Mouse (Mus musculus): Measurements from ENCODE around the gene Oas3. TPM values are rescaled to one million over a fixed set of nuclear protein-coding genes. Genes with fewer than 3 reads are reported as not detected.

Oas3 gene
- total and polyA plus RNA-seq, 2 experiments from 2014 or later, result 0.57 to 1.3 TPM

DNA sequence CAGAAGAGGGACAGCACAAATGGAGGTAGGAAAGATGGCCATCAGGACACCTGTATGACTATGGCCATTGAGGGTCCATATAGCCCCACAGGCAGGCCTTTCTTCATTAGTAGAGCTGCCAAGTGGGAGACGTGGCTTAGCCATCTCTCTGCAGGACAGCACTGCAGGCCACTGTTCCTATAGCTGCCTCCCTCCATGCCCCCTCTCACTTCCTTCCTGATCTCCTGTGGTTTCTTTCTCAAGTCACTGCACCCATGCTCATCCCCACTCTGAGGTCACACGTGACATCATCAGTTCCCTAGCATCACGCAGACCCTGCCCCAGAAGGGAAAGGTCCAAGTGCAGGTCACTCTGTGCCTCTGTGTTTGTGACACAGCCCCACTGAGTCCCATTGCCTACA is 9.6 kb upstream of the Oas3 start:
- Histone ChIP-seq H3K9me3 (ENCODE audit: low read length) (no peaks in the 10 kb centered on the region), H3K36me3 (ENCODE audit: insufficient read depth, low read length) (no peaks in the 10 kb centered on the region), H3K4me1 (ENCODE audit: insufficient read depth, low read length) (no peaks in the 10 kb centered on the region), H3K4me2 (ENCODE audit: low read depth, low read length, poor library complexity, severe bottlenecking) (no peak overlapping the region), H3K27me3 (ENCODE audit: insufficient read depth, low read length) (no peaks in the 10 kb centered on the region), H3K9ac (replicated peaks; ENCODE audit: low read length, poor library complexity, severe bottlenecking) (no peak overlapping the region), H3K4me3 (ENCODE audit: low read depth, low read length) (no peak overlapping the region), H3K27ac (ENCODE audit: low read depth, low read length) (no peak overlapping the region)
- ATAC-seq (ENCODE audit: low FRiP score), result no peak
- no peak for TF ChIP-seq CTCF (IDR thresholded peaks at IDR 0.05)
- 60% methylated on average over 3 of the region's 3 CpGs for WGBS
- DNase-seq (ENCODE audit: low spot score), result no peak

DNA sequence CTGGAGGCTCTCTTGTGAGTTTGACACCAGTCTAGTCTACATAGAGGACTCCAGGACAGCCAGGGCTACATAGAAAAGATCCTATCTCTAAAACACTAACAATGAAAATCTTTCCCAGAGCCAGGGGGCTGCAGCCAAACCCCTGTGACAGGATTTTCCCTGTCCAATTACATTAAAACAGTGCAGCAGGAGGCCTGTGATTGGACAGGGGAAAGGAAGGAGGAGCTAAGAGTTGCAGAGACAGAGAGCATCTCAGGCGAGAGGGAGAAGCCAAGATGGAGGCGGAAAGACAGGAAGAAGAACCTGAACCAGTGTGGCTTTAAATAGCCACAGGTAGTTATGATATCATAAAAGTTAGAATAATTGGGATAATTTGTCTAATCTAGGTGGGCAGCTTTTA is 5.0 kb upstream of the Oas3 start:
- 76% methylated on average over 2 of the region's 2 CpGs for WGBS
- H3K27me3 ChIP-seq (ENCODE audit: insufficient read depth, low read length), result no peaks in the 10 kb centered on the region
- H3K9ac ChIP-seq (replicated peaks; ENCODE audit: low read length, poor library complexity, severe bottlenecking), result no peak overlapping the region
- no peaks in the 10 kb centered on the region for H3K9me3 ChIP-seq (ENCODE audit: low read length)
- H3K4me1 ChIP-seq (ENCODE audit: insufficient read depth, low read length), result no peaks in the 10 kb centered on the region
- H3K4me2 ChIP-seq (ENCODE audit: low read depth, low read length, poor library complexity, severe bottlenecking), result no peak overlapping the region
- no peak for DNase-seq (ENCODE audit: low spot score)
- ATAC-seq (ENCODE audit: low FRiP score), result no peak
- H3K36me3 ChIP-seq (ENCODE audit: insufficient read depth, low read length), result no peaks in the 10 kb centered on the region
- no peak overlapping the region for H3K27ac ChIP-seq (ENCODE audit: low read depth, low read length)
- TF ChIP-seq CTCF (IDR thresholded peaks at IDR 0.05), result no peak
- H3K4me3 ChIP-seq (ENCODE audit: low read depth, low read length), result no peak overlapping the region

DNA sequence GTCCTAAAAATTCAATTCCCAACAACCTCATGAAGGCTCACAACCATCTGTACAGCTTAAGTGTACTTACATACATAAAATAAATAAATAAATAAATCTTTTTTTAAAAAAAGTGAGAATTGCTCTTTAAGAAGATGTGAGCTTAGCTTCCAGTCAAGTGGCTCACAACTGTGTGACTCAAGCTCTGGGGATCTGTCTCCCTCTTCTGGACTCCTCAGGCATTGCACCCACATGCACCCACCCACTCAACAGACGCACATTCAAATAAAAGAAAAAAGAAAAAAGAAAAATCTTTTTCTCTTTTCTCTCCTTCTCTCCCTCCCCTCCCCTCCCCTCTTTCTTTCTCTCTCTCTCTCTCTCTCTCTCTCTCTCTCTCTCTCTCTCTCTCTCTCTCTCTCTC is 4.2 kb upstream of the Oas3 start:
- 100% methylated on average over 1 of the region's 1 CpGs for WGBS
- Histone ChIP-seq H3K9ac (replicated peaks; ENCODE audit: low read length, poor library complexity, severe bottlenecking) (no peak overlapping the region), H3K27ac (ENCODE audit: low read depth, low read length) (no peak overlapping the region), H3K36me3 (ENCODE audit: insufficient read depth, low read length) (no peaks in the 10 kb centered on the region), H3K4me1 (ENCODE audit: insufficient read depth, low read length) (no peaks in the 10 kb centered on the region), H3K9me3 (ENCODE audit: low read length) (no peaks in the 10 kb centered on the region), H3K4me2 (ENCODE audit: low read depth, low read length, poor library complexity, severe bottlenecking) (no peak overlapping the region), H3K4me3 (ENCODE audit: low read depth, low read length) (no peak overlapping the region), H3K27me3 (ENCODE audit: insufficient read depth, low read length) (no peaks in the 10 kb centered on the region)
- ATAC-seq (ENCODE audit: low FRiP score) (no peak), DNase-seq (ENCODE audit: low spot score) (no peak)
- peak; percentile 35 for TF ChIP-seq CTCF (IDR thresholded peaks at IDR 0.05)

DNA sequence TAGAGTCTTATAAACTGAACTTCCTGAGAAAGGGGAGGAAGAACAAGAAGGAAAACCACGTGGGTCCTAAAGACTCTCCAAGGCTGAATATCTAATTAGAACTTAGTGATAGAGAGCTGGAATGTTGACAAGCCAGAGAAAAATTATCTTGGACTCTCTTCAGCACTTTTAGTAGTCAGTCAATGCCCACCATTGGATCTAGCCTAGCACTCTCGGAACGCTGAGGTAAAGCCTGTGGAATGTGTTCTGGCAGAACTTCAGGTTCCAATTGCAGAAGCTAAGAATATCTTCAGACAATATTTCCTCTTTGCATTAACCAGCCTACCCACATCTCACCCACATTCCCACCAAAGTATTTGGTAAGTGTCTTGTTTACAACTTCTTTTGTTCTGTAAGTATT is 2.5 kb upstream of the Oas3 start:
- H3K36me3 ChIP-seq (ENCODE audit: insufficient read depth, low read length), result no peaks in the 10 kb centered on the region
- H3K9ac ChIP-seq (replicated peaks; ENCODE audit: low read length, poor library complexity, severe bottlenecking), result no peak overlapping the region
- no peak for DNase-seq (ENCODE audit: low spot score)
- TF ChIP-seq CTCF (IDR thresholded peaks at IDR 0.05), result no peak
- H3K9me3 ChIP-seq (ENCODE audit: low read length), result no peaks in the 10 kb centered on the region
- H3K4me3 ChIP-seq (ENCODE audit: low read depth, low read length), result no peak overlapping the region
- H3K27ac ChIP-seq (ENCODE audit: low read depth, low read length), result no peak overlapping the region
- H3K4me1 ChIP-seq (ENCODE audit: insufficient read depth, low read length), result no peaks in the 10 kb centered on the region
- 63% methylated on average over 3 of the region's 3 CpGs for WGBS
- no peak for ATAC-seq (ENCODE audit: low FRiP score)
- H3K4me2 ChIP-seq (ENCODE audit: low read depth, low read length, poor library complexity, severe bottlenecking), result no peak overlapping the region
- H3K27me3 ChIP-seq (ENCODE audit: insufficient read depth, low read length), result no peaks in the 10 kb centered on the region

DNA sequence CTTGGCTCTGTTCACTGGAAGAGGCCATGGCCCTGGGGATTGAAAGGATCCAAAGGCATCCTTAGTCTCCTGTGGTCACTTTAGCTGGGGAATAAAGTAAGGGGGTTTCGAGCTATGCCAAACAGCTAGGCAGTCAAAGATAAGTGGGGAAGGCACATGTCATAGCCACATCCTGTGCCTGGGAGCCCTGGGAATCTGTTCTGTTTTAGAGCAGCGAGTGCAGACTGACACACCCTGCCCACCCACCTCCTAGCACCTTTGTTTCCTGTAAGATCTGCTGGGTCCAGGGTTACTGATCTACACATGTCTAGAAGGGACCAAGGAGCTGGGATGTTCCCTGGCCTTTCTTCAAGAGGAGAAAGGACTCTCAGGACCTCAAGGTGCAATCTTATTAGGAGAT is 1.5 kb upstream of the Oas3 start:
- H3K9ac ChIP-seq (replicated peaks; ENCODE audit: low read length, poor library complexity, severe bottlenecking), result no peak overlapping the region
- no peak overlapping the region for H3K27ac ChIP-seq (ENCODE audit: low read depth, low read length)
- H3K4me3 ChIP-seq (ENCODE audit: low read depth, low read length), result no peak overlapping the region
- no peaks in the 10 kb centered on the region for H3K4me1 ChIP-seq (ENCODE audit: insufficient read depth, low read length)
- no peaks in the 10 kb centered on the region for H3K36me3 ChIP-seq (ENCODE audit: insufficient read depth, low read length)
- no peak overlapping the region for H3K4me2 ChIP-seq (ENCODE audit: low read depth, low read length, poor library complexity, severe bottlenecking)
- H3K9me3 ChIP-seq (ENCODE audit: low read length), result no peaks in the 10 kb centered on the region
- no peaks in the 10 kb centered on the region for H3K27me3 ChIP-seq (ENCODE audit: insufficient read depth, low read length)
- no peak for TF ChIP-seq CTCF (IDR thresholded peaks at IDR 0.05)
- DNase-seq (ENCODE audit: low spot score), result no peak
- WGBS, result 73% methylated on average over 2 of the region's 2 CpGs
- no peak for ATAC-seq (ENCODE audit: low FRiP score)

DNA sequence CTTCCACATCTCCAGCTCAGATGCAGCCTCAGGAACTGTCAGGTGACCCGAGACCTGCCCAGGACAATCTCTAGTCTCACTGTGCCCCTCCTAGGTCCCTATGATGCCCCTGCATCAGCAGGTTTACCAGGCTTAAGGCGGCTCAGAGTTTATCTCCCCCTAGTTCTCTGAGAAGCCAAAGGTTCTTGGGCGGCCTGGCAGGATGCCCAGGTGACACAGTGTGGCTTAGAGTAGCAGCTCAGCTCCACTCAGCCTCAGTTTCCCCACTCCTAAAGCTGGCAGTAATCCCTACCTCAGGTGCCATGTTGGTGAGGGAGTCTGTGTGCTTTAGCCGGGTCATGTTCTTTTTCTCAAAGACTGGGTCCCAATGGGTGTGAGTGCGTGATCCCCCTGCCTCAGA is 660 bp downstream of the Oas3 start:
- no peaks in the 10 kb centered on the region for H3K4me1 ChIP-seq (ENCODE audit: insufficient read depth, low read length)
- no peak overlapping the region for H3K27ac ChIP-seq (ENCODE audit: low read depth, low read length)
- no peak for TF ChIP-seq CTCF (IDR thresholded peaks at IDR 0.05)
- ATAC-seq (ENCODE audit: low FRiP score) (no peak), DNase-seq (ENCODE audit: low spot score) (no peak)
- H3K4me2 ChIP-seq (ENCODE audit: low read depth, low read length, poor library complexity, severe bottlenecking), result no peak overlapping the region
- H3K4me3 ChIP-seq (ENCODE audit: low read depth, low read length), result no peak overlapping the region
- H3K36me3 ChIP-seq (ENCODE audit: insufficient read depth, low read length), result no peaks in the 10 kb centered on the region
- no peak overlapping the region for H3K9ac ChIP-seq (replicated peaks; ENCODE audit: low read length, poor library complexity, severe bottlenecking)
- no peaks in the 10 kb centered on the region for H3K27me3 ChIP-seq (ENCODE audit: insufficient read depth, low read length)
- H3K9me3 ChIP-seq (ENCODE audit: low read length), result no peaks in the 10 kb centered on the region
- WGBS, result 78% methylated on average over 5 of the region's 5 CpGs

Measured in midbrain, postnatal 0 days (tissue).